Mouse (Mus musculus): ENCODE data around the gene Gm20929.
"Not testable (repeated sequence)": the region's sequence is repeated elsewhere in the genome, so short reads cannot be mapped to it uniquely, and the experiment has no call there.

Gene Gm20929

DNA sequence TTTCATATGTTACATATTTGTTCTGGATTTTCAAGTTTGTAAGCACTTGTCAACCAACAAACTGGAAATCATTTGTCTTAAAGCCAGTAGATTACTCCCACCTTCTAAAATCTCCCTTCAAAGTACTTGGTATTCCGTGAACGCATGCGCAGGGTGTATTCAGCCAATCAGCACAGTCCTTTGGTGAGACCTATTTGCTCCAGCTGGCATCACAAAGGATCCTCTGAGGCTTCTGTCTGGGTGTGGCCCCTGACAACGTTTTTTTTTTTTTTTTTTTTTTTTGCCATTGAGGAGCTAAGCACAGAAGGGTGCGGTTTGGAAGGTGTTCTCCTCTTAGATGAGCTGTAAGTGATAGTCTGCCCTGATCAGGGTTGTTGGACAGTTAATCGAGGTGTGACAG lies at the start of gene Gm20929:
TSS of gene Gm20929 (plus strand) at position 301 of the 400 bp plus-strand sequence.
- not testable (repeated sequence) for DNase-seq

Data from kidney, postnatal 14 days (tissue).